20 mouse cellular contexts compared by ENCODE assay signal in the genomic region with DNA sequence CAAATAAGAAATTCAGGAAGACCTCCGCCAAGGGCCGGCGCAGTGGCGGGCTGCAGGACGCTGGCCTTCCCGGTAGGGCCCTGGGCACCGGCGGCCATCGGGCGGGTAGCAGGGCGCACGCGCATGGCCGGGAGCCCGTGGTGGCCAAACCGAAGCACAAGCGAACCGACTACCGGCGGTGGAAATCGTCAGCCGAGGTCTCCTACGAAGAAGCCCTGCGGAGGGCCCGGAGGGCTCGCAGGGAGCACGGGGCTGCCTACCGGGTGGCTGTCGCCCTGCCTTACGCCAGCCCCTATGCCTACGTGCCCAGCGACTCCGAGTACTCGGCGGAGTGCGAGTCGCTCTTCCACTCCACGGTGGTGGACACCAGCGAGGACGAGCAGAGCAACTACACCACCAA. TPM values are rescaled to one million over a fixed set of nuclear protein-coding genes. Genes with fewer than 3 reads are reported as not detected.
DNase-seq lines count a peak whose midpoint lies in the region; ATAC-seq and TF ChIP-seq lines count a peak whose summit lies in the region.
"Had no signal": no experiment of that assay in that cellular context is flagged by ENCODE, and none has a peak within 500 bp of the region (broad histone marks: within the 10 kb centered on the region; RNA-seq: fewer than 3 reads in every experiment).

No protein-coding gene starts in this region.

- no peak overlapping the region for H3K4me3 ChIP-seq in forebrain, embryonic 12.5 days (replicated peaks)
- no peak overlapping the region for H3K4me3 ChIP-seq in forebrain, postnatal 0 days (ENCODE audit: low read depth, low read length)
- peak overlapping the region; percentile 28 for H3K4me3 ChIP-seq in megakaryocyte, embryonic 14.5 days (replicated peaks)
- peak overlapping the region; percentile 76 for H3K4me3 ChIP-seq in E14TG2a.4 (replicated peaks; ENCODE audit: low read length)
- H3K4me3 ChIP-seq: embryonic facial prominence, embryonic 13.5 days; heart, embryonic 10.5 days; hindbrain, embryonic 12.5 days had no signal

- H3K9me3 ChIP-seq in forebrain, embryonic 12.5 days = peaks cover 12% of the 10 kb centered on the region
- no peaks in the 10 kb centered on the region for H3K9me3 ChIP-seq in forebrain, postnatal 0 days (ENCODE audit: low read length)
- H3K9me3 ChIP-seq in megakaryocyte, embryonic 14.5 days = peaks cover 21% of the 10 kb centered on the region
- H3K9me3 ChIP-seq in E14TG2a.4 (ENCODE audit: low read length) = no peaks in the 10 kb centered on the region
- H3K9me3 ChIP-seq: heart, embryonic 10.5 days had no signal

- no peaks in the 10 kb centered on the region for H3K27me3 ChIP-seq in forebrain, embryonic 12.5 days
- no peaks in the 10 kb centered on the region for H3K27me3 ChIP-seq in forebrain, postnatal 0 days (ENCODE audit: insufficient read depth, low read length)
- peaks cover 4% of the 10 kb centered on the region for H3K27me3 ChIP-seq in megakaryocyte, embryonic 14.5 days (replicated peaks)
- H3K27me3 ChIP-seq in E14TG2a.4 (ENCODE audit: insufficient read depth, low read length) = peaks cover 28% of the 10 kb centered on the region
- H3K27me3 ChIP-seq: CH12.LX; embryonic facial prominence, embryonic 13.5 days; hindbrain, embryonic 12.5 days had no signal

- no peak for ATAC-seq in forebrain, embryonic 12.5 days (ENCODE audit: low FRiP score)
- no peak for ATAC-seq in forebrain, postnatal 0 days
- no peak for ATAC-seq in megakaryocyte, adult 5-6 weeks (ENCODE audit: poor library complexity, severe bottlenecking)
- ATAC-seq: activated CD4-positive, CD25-positive, alpha-beta regulatory T cell, adult 4 months; hindbrain, embryonic 16.5 days had no signal

- peak overlapping the region; percentile 27 for H3K4me2 ChIP-seq in forebrain, embryonic 12.5 days
- H3K4me2 ChIP-seq in forebrain, postnatal 0 days (ENCODE audit: low read depth) = no peak overlapping the region
- H3K4me2 ChIP-seq: embryonic facial prominence, embryonic 13.5 days; hindbrain, embryonic 12.5 days had no signal

- H3K9ac ChIP-seq in forebrain, embryonic 12.5 days = no peak overlapping the region
- H3K9ac ChIP-seq in forebrain, postnatal 0 days = no peak overlapping the region
- H3K9ac ChIP-seq: embryonic facial prominence, embryonic 13.5 days; hindbrain, embryonic 12.5 days had no signal

- H3K27ac ChIP-seq in forebrain, embryonic 12.5 days = no peak overlapping the region
- no peak overlapping the region for H3K27ac ChIP-seq in forebrain, postnatal 0 days (ENCODE audit: low read depth, low read length)
- H3K27ac ChIP-seq: embryonic facial prominence, embryonic 13.5 days; heart, embryonic 10.5 days; hindbrain, embryonic 12.5 days had no signal

- H3K36me3 ChIP-seq in forebrain, embryonic 12.5 days (replicated peaks) = peaks cover 28% of the 10 kb centered on the region
- H3K36me3 ChIP-seq in forebrain, postnatal 0 days (ENCODE audit: insufficient read depth) = peaks cover 41% of the 10 kb centered on the region
- no peaks in the 10 kb centered on the region for H3K36me3 ChIP-seq in megakaryocyte, embryonic 14.5 days (replicated peaks; ENCODE audit: low read length)
- peaks cover 45% of the 10 kb centered on the region for H3K36me3 ChIP-seq in E14TG2a.4 (ENCODE audit: insufficient read depth, low read length)

- no peak for TF ChIP-seq CTCF in forebrain, postnatal 0 days (IDR thresholded peaks at IDR 0.05; ENCODE audit: low read depth)
- no peak for TF ChIP-seq CTCF in E14TG2a.4 (conservative IDR thresholded peaks at IDR 0.05; ENCODE audit: low read length)

- DNase-seq in forebrain, postnatal 0 days = no peak
- peak; percentile 61 for DNase-seq in testis, postnatal 14 days (ENCODE audit: low spot score)
- DNase-seq in adipocyte (ENCODE audit: low spot score) = no peak
- DNase-seq: adrenal gland, postnatal 25 days; cerebellum, adult 9-11 months; gastrocnemius, postnatal 10 days; heart, adult 18-20 months; heart, postnatal 10 days; heart, postnatal 4 days had no signal

- WGBS in forebrain, embryonic 12.5 days = 81% methylated on average over 40 of the region's 40 CpGs
- 85% methylated on average over 40 of the region's 40 CpGs for WGBS in forebrain, postnatal 0 days

- no peaks in the 10 kb centered on the region for H3K4me1 ChIP-seq in forebrain, embryonic 12.5 days
- no peaks in the 10 kb centered on the region for H3K4me1 ChIP-seq in forebrain, postnatal 0 days (ENCODE audit: insufficient read depth)
- no peaks in the 10 kb centered on the region for H3K4me1 ChIP-seq in megakaryocyte, embryonic 14.5 days
- peaks cover 20% of the 10 kb centered on the region for H3K4me1 ChIP-seq in E14TG2a.4 (replicated peaks; ENCODE audit: low read depth, low read length)
- H3K4me1 ChIP-seq: embryonic facial prominence, embryonic 13.5 days; hindbrain, embryonic 12.5 days had no signal

RNA-seq across cellular contexts. Expression of a gene that starts 8.6 kb away (rescaled TPM):
- polyA plus RNA-seq in forebrain, embryonic 12.5 days (2016; fragmentation: Nextera tagmentation; extraction: Ambion mirVana) = 24.7 and 25.5 TPM in 2 replicates
- 75.1 and 102 TPM in 2 replicates for total RNA-seq in forebrain, postnatal 0 days (2014; rRNA removed)
- polyA plus RNA-seq in forebrain, postnatal 0 days (2015; fragmentation: Nextera tagmentation; extraction: Ambion mirVana) = 24.1 and 26.3 TPM in 2 replicates
- 0.11 TPM in 1 of 2 replicates, not detected in the other for polyA plus RNA-seq in megakaryocyte, embryonic 14.5 days (2012; ENCODE audit: insufficient read depth, low replicate concordance)
- 0.09 TPM in 1 of 2 replicates, not detected in the other for total RNA-seq in megakaryocyte, adult 5-6 weeks (2015)
- total RNA-seq in megakaryocyte, adult 5-6 weeks (2017) = 0.15 TPM in 1 of 2 replicates, not detected in the other
- total RNA-seq: MEL had no signal

Comparison
In these comparisons a context has a peak if more than half of its experiments do, and no peak if none do; other contexts are left out.
1. H3K4me3 ChIP-seq: peak in megakaryocyte, embryonic 14.5 days (single experiment) and E14TG2a.4 (single experiment); none in forebrain, embryonic 12.5 days (single experiment) and forebrain, postnatal 0 days (single experiment).
2. RNA of a gene that starts 8.6 kb away (polyA plus RNA-seq): 24.1 to 26.3 TPM in forebrain, postnatal 0 days and 24.7 to 25.5 TPM in forebrain, embryonic 12.5 days; 0.11 TPM in megakaryocyte, embryonic 14.5 days; every median in the first group is over 10 times any median in the second.